Mouse (Mus musculus) layer of hippocampus, adult 18-20 months (tissue): Measurements from ENCODE around the gene Depdc5. TPM values are rescaled to one million over a fixed set of nuclear protein-coding genes. Genes with fewer than 3 reads are reported as not detected.

Experiments
- DNase-seq, 2 experiments: peaks; one replicate each; pipeline ENCODE4 v3.0.0; 2022; ENCODE audit warnings: low spot score in 2 of 2
- total RNA-seq, 2 experiments: library from RNA; stranded (reverse); gene quantifications; 2 replicates each; pipeline ENCODE4 v1.2.3; 2021

Gene Depdc5
- total RNA-seq, 2 experiments from 2014 or later: 69.8 to 74.9 TPM

GRCm38 (mm10) chr5:32997686-32998085 lies 134.2 kb downstream of the Depdc5 start:
- no peak for DNase-seq

GRCm38 (mm10) chr5:32998783-32999182 lies 135.3 kb downstream of the Depdc5 start:
- no peak for DNase-seq

DNA sequence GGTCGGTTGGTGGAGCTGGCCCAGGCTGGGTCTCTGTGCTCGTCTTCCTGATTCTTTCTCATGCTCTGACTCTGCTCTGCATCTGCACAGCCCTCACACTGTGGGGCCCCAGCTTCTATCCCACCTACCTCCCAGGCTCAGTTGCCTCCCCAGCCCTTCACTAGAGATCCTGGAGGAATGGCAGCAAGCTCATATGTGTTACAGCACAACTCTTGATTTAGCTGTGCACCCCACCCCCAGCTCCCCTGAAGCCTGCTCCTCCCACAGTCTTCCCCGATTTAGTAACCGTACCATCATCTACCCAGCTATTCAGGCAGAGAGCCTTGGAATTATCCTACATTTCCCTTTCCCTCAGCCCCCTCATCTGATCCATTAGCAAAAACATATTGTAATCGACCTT lies 137.6 kb downstream of the Depdc5 start:
- peak in 1 of 2 experiments; percentile 87 for DNase-seq

- no peak for DNase-seq
Measured at GRCm38 (mm10) chr5:33002781-33003180, 139.3 kb downstream of the Depdc5 start.

GRCm38 (mm10) chr5:33003500-33003899 lies 140.0 kb downstream of the Depdc5 start:
- DNase-seq: no peak

- DNase-seq: no peak
Measured at GRCm38 (mm10) chr5:33004110-33004509, 140.6 kb downstream of the Depdc5 start.

DNA sequence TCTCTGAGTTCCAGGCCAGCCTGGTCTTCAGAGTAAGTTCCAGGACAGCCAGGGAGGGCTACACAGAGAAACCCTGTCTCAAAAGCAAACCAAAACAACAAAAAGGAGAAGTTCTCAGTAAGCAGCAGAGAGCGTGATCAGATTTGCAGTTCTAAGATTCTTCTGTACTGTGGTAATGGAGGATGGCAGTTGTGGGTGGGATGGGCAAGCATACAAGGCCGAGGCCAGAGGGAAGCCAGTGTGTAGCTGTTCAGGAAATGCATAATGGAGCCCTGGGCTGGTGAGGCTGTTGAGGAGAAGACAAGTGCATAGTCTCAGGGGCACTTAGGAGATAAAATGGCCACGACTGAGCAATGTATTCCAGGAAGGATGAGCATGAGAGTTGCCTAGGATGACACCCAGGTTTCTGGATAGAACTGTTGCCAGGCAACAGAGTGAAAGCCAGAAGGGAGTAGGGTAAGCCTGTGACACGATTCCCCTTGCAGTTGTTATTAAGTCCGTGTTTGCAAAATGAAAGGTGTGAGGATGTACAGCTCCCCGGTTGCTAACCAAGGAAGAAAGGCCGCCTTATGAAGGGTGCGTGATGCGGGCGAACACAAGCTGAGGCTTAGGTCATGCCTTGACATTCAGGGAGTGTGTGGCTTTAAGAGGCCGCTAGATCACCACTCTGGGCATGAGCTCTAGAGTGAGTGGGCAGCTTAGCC lies 142.1 kb downstream of the Depdc5 start:
- peak in 1 of 2 experiments; percentile 65 for DNase-seq

GRCm38 (mm10) chr5:33006670-33007069 lies 143.2 kb downstream of the Depdc5 start:
- peak in 1 of 2 experiments; percentile 75 for DNase-seq

DNA sequence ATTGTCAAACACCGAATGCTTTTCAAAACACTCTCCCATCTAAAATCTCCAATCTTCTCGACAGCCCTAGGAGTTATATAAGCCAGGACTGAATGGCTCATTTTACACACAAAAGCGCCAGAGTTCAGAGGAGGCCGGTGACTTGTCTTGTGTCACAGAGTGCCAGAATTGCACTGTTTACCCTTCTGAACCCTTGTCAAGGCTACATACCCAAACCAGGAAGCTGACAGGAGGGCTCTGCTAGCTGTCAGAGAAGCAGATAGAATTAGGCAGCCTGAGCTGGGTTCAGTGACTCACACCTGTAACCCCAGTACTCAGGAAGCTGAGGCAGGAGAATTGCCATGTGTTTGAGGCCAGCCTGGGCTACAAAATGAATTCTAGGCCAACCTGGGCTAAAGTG lies 143.9 kb downstream of the Depdc5 start:
- DNase-seq: no peak

DNA sequence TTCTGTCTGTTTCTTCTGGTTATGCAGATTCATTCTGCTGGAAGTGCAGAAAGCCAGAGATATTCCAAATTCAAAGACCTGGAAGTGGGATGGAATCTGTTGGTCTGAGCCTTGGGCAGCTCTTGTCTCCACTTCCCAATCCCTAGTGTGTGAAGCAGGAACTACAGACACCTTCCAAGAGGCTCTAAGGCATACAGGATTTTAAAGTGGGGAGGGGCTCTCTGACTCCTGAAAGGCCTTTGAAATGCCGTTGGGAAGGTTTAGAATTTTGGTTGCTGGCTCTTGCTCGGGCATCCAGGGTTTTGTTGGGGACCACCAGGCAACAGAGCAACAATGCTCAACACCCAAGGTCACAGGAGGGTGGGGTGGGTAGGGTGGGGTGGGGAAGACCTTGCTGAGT lies 145.8 kb downstream of the Depdc5 start:
- no peak for DNase-seq

DNA sequence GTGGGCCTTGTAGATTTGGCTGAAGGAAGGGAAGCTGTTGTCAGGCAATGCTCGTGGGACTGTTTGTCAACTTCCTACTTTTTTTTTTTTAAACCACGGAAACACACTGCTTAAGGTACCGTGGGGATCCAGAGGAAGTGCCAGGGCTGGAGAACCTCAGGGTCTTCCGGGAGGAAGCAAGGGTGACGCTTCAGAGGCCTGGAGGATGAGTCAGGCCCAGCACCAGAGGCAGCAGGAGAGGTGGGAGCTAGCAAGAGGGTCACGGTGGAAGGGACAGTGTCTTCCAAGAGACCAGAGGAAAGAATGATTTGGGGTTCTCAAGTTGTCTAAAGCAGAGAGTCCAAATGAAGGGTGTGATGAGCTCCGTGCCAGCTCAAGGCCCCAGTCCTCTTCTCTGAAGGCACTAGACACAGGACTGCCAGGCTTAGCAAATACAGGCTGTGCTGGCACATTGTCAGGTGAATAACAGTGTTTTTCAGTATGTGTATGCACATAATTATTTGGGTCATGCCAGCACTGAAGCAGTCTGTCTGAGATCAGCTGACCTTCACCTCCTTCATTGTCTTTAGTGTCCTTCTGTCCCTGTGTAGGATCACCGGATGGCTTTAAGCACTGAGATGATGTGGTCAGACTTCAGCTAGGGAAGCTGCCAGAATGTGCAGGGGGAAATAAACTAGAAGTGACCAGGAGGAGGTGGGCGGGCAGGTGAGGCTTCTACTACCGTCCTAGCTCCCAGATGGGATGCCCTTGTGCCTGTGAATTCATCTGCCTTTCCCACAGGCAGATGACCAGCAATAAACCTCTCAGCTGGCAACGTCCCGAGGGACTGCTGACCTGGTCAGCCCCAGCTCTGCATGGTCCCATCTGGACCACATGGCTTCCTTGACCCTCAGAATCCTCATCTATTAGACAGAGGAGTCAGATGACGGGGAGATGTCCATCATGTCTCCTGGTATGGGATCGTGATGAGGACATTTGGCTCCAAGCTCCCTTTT lies 146.6 kb downstream of the Depdc5 start:
- DNase-seq: no peak

DNA sequence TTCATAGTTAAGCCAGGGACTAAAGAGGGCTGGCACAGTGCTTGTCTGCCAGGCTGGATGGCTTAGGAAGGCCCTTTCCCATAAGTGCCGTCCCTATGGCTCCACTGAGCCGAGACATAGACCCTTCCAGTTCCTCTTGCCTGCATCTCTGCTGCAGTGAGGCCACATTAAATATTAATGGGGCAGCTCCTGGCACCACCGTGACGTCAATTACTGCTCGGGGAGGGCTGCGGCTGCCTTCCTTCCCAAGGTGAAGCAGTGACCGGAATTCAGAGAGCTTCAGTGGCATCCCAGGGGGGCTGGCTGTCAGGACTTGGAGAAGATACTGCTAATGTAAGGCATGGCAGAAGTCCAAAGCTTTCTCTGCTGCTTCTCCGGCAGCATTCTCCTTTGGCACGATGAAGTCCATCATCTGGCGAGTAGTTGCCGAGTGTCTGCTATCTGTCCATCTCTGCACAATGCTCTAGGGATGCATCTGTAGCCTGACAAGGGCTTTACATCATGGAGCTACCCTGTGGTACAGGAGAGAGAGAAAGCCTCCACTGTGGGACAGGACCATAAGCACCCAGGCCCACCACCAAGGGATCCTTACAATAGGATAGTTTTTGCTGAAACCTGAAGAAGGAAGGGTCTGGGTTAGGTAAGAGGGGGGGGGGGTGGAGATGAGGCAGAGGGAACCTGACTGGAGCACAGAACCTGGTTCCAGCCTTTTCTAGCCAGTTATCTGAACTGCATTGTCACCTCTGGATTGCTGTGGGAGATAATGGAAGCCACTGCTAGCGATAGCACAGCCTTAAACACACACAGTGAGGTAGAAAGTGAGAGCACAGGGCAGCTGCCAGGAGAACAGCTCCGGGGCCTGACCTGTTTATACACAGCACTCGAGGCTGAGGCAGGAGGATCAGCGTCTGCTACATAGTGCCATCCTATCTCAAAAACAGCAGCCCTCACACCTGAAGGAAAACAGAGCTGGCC lies 147.9 kb downstream of the Depdc5 start:
- DNase-seq: no peak

GRCm38 (mm10) chr5:33014096-33014495 lies 150.6 kb downstream of the Depdc5 start:
- no peak for DNase-seq

- DNase-seq: no peak
Measured at GRCm38 (mm10) chr5:33015579-33015978, 152.1 kb downstream of the Depdc5 start.

DNA sequence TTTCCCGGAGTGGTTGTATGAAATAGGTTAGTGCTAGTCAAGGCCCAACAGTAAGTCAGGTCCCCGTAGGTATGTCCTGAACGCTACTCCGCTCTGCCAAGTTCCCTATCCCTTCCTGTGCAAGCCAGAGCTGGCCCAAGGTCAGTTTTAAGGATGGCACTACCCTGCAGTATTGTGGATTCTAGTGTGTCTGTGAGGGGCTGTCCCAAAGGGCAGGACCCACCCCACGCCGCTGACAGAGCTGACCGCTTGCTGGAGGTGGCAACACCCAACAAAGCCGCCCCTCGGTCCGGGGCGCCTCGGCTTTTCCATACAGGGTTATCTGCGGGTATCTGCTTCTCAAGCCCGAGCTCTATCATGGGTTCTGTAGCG lies 154.7 kb downstream of the Depdc5 start:
- no peak for DNase-seq

DNA sequence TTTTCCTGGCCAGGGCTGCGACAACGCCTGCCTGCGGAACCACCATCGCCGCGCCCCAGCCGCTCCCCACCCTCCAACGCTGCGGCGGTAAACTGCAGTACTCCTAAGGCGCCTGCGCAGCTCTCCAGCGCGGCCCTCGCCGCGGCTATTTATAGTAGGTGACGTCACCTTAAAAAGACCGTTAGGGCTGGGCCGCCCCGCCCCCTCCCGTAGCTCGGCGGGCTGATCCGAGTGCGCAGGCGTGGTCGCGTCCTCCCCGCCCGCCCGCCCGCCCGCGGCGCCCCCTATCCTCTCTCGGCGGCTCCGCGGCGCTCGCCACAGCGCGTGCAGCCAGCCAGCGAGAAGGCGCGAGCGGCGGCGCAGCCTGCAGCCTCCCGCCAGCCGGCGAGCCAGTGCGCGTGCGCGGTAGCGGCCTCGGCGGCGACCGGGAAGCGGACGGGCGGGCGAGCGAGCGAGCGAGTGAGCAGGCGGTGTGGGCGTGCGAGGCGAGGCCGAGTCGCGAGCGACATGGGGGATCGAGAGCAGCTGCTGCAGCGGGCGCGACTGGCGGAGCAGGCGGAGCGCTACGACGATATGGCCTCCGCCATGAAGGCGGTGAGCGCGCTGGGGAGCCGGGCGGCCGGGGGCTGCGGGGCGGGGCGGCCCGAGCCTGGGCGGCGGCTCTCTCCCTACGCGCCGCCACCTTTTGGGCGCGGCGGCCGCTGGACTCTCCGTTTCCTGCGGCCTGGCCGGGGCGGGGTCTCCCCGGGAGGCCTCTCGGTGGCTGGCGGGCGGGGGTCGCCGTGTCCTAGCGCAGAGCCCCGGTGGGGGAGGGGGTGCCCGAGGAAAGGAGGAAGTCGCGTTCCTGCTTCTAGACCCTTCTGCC lies 155.3 kb downstream of the Depdc5 start, which contains the start of gene Ywhah:
Ywhah (plus strand) TSS at position 256 of the 865 bp plus-strand sequence.
- peak; percentile 95 to 99 for DNase-seq

DNA sequence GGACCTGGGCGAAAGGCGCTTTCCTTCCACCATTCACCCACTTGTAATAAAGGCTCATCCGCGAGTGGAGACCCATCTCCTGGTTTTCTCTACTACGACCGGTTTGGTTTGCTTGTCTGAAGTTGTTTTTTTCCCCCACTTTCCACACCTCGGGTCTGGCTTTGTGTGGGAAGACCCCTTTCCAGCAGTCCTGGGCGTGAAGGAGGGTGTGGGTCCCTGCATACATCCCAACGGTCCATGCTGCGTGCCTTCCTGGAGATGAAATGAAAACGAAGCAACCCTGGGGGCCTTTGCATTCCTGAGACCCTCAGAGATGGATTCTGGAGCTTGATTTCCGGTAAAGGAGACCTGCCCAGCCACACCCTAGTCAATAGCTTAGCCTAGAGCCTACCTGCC lies 155.9 kb downstream of the Depdc5 start:
- no peak for DNase-seq

DNA sequence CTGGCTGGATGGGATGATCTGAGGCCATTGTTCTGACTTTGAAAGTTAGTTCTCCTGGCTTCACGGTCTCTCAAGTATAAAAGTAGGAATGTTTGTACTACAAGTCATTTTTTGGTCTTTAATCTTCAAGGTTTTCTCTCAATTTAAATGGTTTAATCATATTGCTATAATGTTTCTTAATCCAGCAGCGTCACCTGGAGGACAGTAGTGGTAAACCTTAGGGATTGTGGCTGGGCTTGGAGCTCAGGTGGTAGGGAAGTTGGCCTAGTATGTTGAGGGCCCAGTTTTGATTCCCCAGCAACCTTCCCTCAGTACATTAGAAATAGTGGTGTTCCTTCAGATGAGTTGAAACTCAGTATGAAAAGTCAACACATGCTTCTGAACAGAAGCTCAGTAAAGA lies 158.1 kb downstream of the Depdc5 start:
- peak in 1 of 2 experiments; percentile 64 for DNase-seq

- DNase-seq: no peak
Measured at GRCm38 (mm10) chr5:33023337-33023736, 159.8 kb downstream of the Depdc5 start.

GRCm38 (mm10) chr5:33024474-33024873 lies 161.0 kb downstream of the Depdc5 start:
- DNase-seq: no peak
